Mouse (Mus musculus) forebrain, embryonic 12.5 days (tissue): Measurements from ENCODE around the gene Hyal3. TPM values are rescaled to one million over a fixed set of nuclear protein-coding genes. Genes with fewer than 3 reads are reported as not detected.
"Not testable (repeated sequence)": the region's sequence is repeated elsewhere in the genome, so short reads cannot be mapped to it uniquely, and the experiment has no call there.

Experiments
- ATAC-seq: fragments of 200-750 bp; cut with Nextera tagmentation; 2 replicates; pipeline ENCODE4 v1.8.0; 2017; ENCODE audit warnings: moderate TSS enrichment; ENCODE audit not compliant: low FRiP score
- H3K27ac ChIP-seq: fragments of 300-500 bp; sonication (generic); 2 replicates; pipeline ENCODE4 v1.5.1; 2016; ENCODE audit warnings: mild to moderate bottlenecking
- H3K27me3 ChIP-seq: fragments of 300-500 bp; sonication (generic); 2 replicates; pipeline ENCODE4 v1.6.1; 2016; ENCODE audit warnings: mild to moderate bottlenecking
- H3K36me3 ChIP-seq: fragments of 300-500 bp; sonication (generic); replicated peaks from 2 replicates; pipeline ENCODE4 v1.6.1; 2016; ENCODE audit warnings: mild to moderate bottlenecking
- H3K4me1 ChIP-seq: fragments of 300-500 bp; sonication (generic); 2 replicates; pipeline ENCODE4 v1.6.1; 2016
- H3K4me2 ChIP-seq: fragments of 300-500 bp; sonication (generic); 2 replicates; pipeline ENCODE4 v1.6.1; 2016; ENCODE audit warnings: mild to moderate bottlenecking, moderate library complexity
- H3K4me3 ChIP-seq: fragments of 300-500 bp; sonication (generic); replicated peaks from 2 replicates; pipeline ENCODE4 v1.5.1; 2016; ENCODE audit warnings: mild to moderate bottlenecking
- H3K9ac ChIP-seq: fragments of 300-500 bp; sonication (generic); 2 replicates; pipeline ENCODE4 v1.6.1; 2016; ENCODE audit warnings: mild to moderate bottlenecking
- H3K9me3 ChIP-seq: fragments of 300-500 bp; sonication (generic); 2 replicates; pipeline ENCODE4 v1.6.1; 2016
- WGBS: fragments of 180-500 bp; shearing (Covaris S2); methylation state at CpG from one replicate; pipeline ENCODE4 v1.1.7; 2016; 5-methylcytosine and 5-hydroxymethylcytosine counted together
- polyA plus RNA-seq: library from polyadenylated mRNA; unstranded; fragments of >200 nt; fragmentation: Nextera tagmentation; extraction: Ambion mirVana; gene quantifications from 2 replicates; pipeline ENCODE4 v1.2.1, GENCODE M21; 2016

The Hyal3 gene
- polyA plus RNA-seq, 1 experiment from 2014 or later, result 0.80 TPM

DNA sequence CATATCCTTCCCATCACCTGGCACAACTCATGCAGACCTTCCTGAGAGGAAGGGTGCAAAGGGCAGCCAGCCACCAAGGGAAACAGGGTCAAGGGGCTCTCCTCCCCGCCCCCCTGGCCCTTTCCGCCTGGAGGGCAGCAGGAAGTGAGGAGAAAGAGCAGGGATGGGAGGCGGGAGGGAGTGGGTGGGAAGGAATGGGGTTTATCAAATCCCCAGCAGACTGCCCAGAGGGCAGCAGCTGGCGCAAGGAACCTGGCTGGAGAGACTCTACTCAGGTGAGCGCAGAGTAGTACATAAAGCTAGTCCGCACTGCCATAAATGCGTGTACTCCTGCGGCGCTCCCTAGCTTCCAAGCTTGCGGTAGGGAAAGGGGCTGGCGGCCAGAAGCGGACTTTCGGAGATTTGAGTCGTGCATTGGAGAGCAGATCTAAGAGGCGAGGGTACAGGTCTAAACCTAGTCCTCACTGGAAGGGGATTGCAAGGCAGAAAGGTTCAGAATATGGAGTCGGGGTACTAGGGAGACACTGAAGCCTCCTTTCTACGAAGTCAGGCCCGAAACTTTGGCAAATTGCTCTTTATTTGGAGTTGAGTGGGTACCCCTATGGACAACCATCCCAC, 12.8 kb upstream of the Hyal3 start, which contains the start of gene Hyal2:
Hyal2 (plus strand) TSS at position 244 of the 618 bp plus-strand sequence.
- Histone ChIP-seq H3K27ac (peak within 1 kb of the TSS; percentile 86), H3K9me3 (no peaks in the 10 kb centered on the region), H3K4me2 (peak within 1 kb of the TSS; percentile 88), H3K9ac (peak within 1 kb of the TSS; percentile 84), H3K27me3 (no peaks in the 10 kb centered on the region), H3K36me3 (peaks cover 49% of the 10 kb centered on the region), H3K4me3 (peak within 1 kb of the TSS; percentile 82), H3K4me1 (peaks cover 60% of the 10 kb centered on the region)
- WGBS, result 4% methylated on average over 18 of the region's 18 CpGs
- ATAC-seq, result no peak

DNA sequence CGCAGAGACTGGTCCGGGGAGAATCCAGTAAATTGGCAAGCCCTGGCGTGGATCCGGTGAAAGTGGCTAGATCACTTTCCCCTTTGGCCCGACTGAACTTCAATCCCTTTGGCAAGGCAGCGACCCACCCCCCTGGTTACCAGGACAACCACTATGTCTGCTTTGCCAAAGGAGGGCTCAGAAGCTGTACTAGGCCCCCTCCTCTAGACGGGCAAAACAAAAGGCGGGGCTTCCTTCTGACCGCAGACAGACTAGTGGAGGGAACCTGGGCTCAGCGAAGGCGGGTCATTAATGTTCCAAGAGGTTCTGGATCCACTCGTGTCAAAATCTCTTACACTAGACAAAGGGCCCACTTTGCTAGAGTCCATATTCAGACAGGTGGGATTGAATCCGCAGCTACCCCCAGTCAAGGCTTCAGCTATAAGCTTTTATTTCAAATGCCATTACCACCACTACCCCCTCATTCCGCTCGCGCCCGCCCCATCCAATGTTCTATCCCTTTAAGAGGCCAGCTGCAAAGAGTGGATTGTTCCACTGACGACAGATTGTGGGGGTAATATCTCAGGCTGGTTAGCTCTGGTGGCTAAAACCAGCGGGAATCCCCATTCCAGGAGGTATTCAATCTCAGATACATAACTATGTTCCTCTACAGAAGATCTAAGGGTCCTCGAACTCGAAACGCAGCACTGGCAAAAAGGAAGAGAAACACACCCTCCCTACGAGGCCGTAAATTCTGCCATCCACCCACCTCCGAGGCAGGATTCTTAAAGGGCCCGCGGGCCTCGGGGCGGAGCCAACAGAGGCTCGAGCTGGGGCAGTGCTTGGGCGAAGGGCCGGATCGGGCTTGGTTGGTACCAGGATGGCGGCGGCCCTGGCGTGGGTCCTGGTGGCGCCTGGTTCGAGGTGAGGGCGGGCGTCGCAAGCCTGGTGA, 12.0 kb upstream of the Hyal3 start:
- Histone ChIP-seq H3K4me2 (peak overlapping the region; percentile 88), H3K9me3 (no peaks in the 10 kb centered on the region), H3K27ac (peak overlapping the region; percentile 86), H3K4me1 (peaks cover 57% of the 10 kb centered on the region), H3K36me3 (peaks cover 57% of the 10 kb centered on the region), H3K27me3 (no peaks in the 10 kb centered on the region), H3K9ac (peak overlapping the region; percentile 84), H3K4me3 (peak overlapping the region; percentile 82)
- peak; percentile 91 for ATAC-seq
- WGBS, result under 1% methylated on average over 41 of the region's 41 CpGs

DNA sequence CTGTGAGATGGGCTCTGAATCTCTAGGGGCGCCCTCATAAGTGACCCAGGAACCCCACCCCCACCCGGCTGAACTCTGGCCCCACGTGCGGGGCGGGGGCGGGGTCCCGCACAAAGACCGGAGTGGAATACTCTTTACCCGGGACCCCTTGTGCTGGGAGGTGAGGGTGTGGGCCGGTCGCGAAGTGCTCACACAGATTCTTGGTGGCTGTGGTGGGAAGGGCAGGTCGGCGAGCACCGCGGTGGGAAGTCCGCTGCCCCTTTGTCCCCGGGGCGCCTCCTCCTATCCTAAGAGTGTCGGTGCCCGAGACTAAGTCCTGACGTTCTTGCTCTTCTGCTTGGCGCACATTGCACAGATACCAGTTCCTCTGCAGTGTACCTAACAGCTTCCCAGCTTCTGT, 11.3 kb upstream of the Hyal3 start:
- WGBS, result 1% methylated on average over 23 of the region's 23 CpGs

DNA sequence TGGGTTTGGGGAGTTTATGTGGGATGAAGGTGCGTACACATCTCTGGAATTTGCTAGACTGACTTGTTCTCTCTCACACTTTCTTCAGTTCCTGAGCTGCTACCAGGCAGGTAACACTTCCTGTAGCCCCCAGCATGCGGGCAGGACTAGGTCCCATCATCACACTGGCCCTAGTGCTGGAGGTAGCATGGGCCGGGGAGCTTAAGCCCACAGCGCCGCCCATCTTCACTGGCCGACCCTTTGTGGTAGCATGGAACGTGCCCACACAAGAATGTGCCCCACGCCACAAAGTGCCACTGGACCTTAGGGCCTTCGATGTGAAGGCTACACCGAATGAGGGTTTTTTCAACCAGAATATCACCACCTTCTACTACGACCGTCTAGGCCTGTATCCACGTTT, 10.6 kb upstream of the Hyal3 start:
- peak overlapping the region; percentile 88 for H3K4me2 ChIP-seq
- WGBS, result 47% methylated on average over 13 of the region's 13 CpGs
- peak overlapping the region; percentile 84 for H3K9ac ChIP-seq
- H3K4me1 ChIP-seq, result peaks cover 49% of the 10 kb centered on the region
- peak overlapping the region; percentile 86 for H3K27ac ChIP-seq
- H3K9me3 ChIP-seq, result no peaks in the 10 kb centered on the region
- peaks cover 58% of the 10 kb centered on the region for H3K36me3 ChIP-seq
- H3K4me3 ChIP-seq, result peak overlapping the region; percentile 82
- ATAC-seq, result no peak
- H3K27me3 ChIP-seq, result no peaks in the 10 kb centered on the region

More for the DNA sequence above, 11.3 kb upstream of the Hyal3 start:
- Histone ChIP-seq H3K9ac (peak overlapping the region; percentile 84), H3K27ac (peak overlapping the region; percentile 86), H3K4me3 (peak overlapping the region; percentile 82), H3K27me3 (no peaks in the 10 kb centered on the region), H3K9me3 (no peaks in the 10 kb centered on the region), H3K4me1 (peaks cover 50% of the 10 kb centered on the region), H3K36me3 (peaks cover 58% of the 10 kb centered on the region), H3K4me2 (peak overlapping the region; percentile 88)
- ATAC-seq, result peak; percentile 44

DNA sequence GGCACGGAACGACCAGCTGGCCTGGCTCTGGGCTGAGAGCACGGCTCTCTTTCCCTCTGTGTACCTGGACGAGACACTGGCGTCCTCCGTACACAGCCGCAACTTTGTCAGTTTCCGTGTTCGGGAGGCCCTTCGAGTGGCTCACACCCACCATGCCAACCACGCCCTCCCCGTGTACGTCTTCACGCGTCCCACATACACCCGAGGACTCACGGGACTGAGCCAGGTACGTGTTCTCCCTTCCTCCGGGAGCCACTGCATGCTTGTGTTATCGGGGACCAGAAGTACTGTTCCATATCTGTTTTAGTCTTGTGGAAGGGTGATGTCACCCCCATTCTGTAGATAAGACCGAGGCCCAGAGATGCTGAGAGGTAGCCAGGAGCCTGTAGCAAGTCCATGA, 9.8 kb upstream of the Hyal3 start:
- Histone ChIP-seq H3K27ac (no peak overlapping the region), H3K4me2 (peak overlapping the region; percentile 88), H3K4me3 (peak overlapping the region; percentile 82), H3K9me3 (no peaks in the 10 kb centered on the region), H3K4me1 (peaks cover 48% of the 10 kb centered on the region), H3K27me3 (no peaks in the 10 kb centered on the region), H3K9ac (peak overlapping the region; percentile 84; the same call in 1 of the 2 replicates), H3K36me3 (peaks cover 55% of the 10 kb centered on the region)
- ATAC-seq, result no peak
- WGBS, result 93% methylated on average over 21 of the region's 21 CpGs

DNA sequence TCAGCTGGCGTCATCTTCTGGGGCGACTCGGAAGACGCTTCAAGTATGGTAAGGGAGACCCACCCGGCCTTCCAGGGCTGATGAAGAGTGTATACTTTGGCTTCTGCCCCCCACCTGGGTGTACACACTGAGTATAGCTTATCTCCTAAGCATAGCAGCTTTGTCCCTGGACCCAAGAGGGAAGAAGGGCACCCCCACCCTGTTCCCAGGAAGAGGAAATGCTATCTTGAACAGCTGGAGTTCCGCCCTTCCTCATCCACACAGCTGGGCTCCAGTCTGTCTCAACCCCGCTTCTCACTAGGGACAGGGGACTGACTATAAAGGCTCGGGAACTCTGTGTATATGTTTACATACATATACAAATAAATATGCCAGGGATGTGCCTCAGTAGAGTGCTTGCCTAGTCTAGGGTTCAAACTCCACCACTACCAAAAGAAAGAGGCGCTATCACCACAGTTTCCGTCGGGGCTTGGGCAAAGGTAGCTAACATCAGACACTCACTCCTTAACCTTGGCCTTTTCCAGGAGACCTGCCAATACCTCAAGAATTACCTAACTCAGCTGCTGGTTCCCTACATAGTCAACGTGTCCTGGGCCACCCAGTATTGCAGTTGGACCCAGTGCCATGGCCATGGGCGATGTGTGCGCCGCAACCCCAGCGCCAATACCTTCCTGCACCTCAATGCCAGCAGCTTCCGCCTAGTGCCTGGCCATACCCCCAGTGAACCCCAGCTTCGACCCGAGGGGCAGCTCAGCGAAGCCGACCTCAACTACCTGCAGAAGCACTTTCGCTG, 8.9 kb upstream of the Hyal3 start:
- Histone ChIP-seq H3K27ac (no peak overlapping the region), H3K4me2 (peak overlapping the region; percentile 88), H3K4me3 (no peak overlapping the region), H3K36me3 (peaks cover 48% of the 10 kb centered on the region), H3K4me1 (peaks cover 54% of the 10 kb centered on the region), H3K27me3 (no peaks in the 10 kb centered on the region), H3K9me3 (no peaks in the 10 kb centered on the region), H3K9ac (no peak overlapping the region)
- no peak for ATAC-seq
- 96% methylated on average over 22 of the region's 22 CpGs for WGBS

DNA sequence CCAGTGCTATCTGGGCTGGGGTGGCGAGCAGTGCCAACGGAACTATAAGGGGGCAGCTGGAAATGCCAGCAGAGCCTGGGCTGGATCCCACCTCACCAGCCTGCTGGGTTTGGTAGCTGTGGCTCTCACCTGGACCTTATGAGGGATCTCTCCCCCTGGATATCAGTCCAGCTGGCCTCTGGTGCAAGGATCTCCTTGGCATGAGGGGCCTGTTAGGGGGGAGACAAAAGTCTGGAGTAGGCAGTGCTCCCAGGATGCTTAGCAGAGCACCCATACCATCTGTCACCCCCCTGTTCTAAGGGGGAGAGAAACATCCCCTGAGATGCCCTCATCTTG, 8.3 kb upstream of the Hyal3 start:
- Histone ChIP-seq H3K4me1 (peaks cover 54% of the 10 kb centered on the region), H3K4me3 (no peak overlapping the region), H3K27me3 (no peaks in the 10 kb centered on the region), H3K4me2 (no peak overlapping the region), H3K36me3 (peaks cover 48% of the 10 kb centered on the region), H3K9me3 (no peaks in the 10 kb centered on the region), H3K27ac (no peak overlapping the region), H3K9ac (no peak overlapping the region)
- WGBS, result 90% methylated on average over 2 of the region's 2 CpGs
- no peak for ATAC-seq

DNA sequence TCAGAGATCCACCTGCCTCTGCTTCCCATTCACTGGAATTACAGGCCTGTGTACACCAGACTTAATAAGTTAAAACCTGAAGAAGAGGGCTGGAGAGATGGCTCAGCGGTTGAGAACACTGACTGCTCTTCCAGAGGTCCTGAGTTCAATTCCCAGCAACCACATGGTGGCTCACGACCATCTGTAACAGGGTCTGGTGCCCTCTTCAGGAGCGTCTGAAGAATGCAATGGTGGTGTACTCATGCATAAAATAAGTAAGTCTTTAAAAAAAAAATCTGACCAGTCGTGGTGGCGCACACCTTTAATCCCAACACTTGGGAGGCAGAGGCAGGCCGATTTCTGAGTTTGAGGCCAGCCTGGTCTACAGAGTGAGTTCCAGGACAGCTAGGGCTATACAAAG, 6.8 kb upstream of the Hyal3 start:
- peaks cover 47% of the 10 kb centered on the region for H3K4me1 ChIP-seq
- not testable (repeated sequence) for ATAC-seq

DNA sequence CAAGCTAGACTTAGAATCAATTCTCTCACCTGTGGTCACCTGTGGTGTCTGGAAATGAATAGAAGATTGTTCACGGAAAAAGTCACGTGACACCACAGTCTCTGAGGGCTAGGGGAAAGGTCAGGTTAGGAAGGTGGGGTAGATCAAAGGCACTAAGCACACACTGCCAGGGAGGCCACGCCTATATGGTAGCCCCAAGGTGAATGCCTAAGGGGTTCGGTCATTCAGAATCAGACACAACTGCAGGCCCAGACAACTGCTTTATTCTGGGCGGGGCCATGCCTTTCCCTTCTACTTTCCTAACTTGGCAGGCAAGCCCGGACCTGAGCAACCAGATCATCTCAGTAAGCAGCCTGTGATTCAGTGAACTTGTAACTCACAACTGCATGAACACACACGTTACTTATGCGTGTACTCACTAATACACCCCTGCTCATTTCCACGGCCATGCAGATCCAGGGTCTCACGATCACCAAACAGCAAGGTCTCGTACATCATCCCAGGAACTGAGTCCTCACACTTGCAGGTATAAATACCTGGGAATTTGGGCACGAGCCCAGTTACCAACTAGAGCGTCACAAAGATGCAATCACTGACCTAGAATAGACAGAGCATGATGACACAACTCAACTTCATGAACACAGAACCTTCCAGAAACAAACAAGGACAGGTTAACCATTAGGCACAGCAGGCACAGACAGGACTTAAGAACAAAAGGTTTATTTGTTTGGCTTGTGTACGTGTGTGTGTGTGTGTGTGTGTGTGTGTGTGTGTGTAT, 4.8 kb upstream of the Hyal3 start:
- peaks cover 43% of the 10 kb centered on the region for H3K36me3 ChIP-seq
- H3K27me3 ChIP-seq, result no peaks in the 10 kb centered on the region
- H3K4me2 ChIP-seq, result no peak overlapping the region
- H3K9me3 ChIP-seq, result no peaks in the 10 kb centered on the region
- WGBS, result 91% methylated on average over 14 of the region's 14 CpGs
- H3K27ac ChIP-seq, result peak overlapping the region; percentile 57; the same call in 1 of the 2 replicates
- H3K9ac ChIP-seq, result no peak overlapping the region
- H3K4me1 ChIP-seq, result peaks cover 50% of the 10 kb centered on the region
- no peak for ATAC-seq
- no peak overlapping the region for H3K4me3 ChIP-seq

More for the DNA sequence above, 6.8 kb upstream of the Hyal3 start:
- 82% methylated on average over 6 of the region's 6 CpGs for WGBS
- H3K36me3 ChIP-seq, result peaks cover 48% of the 10 kb centered on the region
- not testable (repeated sequence) for H3K27me3 ChIP-seq, H3K4me3 ChIP-seq, H3K4me2 ChIP-seq, H3K9ac ChIP-seq, H3K27ac ChIP-seq, H3K9me3 ChIP-seq

DNA sequence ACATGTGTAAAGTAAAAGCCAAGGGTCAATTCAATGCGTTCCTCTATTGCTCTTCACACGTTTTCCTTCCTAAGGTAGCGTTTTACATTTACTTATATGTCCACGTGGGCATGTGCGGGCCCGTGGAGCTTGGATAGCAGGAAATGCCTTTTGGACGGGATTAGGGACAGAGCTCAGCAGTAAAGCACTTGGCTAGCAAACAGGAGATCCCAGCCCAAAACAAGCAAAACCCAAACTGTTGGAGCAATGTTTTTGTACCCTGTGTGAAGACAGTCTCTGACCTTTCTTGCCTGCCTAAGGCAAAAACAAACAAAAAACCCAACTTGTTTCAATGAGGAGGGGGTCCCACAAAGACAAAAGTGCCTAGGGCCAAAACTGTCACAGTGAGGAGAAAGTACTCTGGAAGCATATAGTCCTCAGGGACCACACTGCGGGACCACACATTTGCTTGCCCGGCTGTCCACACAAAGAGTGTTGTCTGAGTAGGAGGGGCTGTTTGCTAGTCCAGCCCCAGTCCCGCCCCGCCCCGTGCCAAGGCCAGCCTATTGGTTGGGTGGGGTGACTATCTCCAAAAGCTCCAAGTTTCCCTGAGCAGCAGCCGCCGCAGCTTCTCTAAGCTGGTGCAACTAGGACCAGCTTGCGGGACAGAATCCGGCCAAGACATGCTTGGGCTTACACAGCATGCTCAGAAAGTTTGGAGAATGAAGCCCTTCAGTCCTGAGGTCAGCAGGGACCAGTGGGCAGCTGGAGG, 4.1 kb upstream of the Hyal3 start, which contains the start of gene Hyal1:
Hyal1 (plus strand) TSS at position 571 of the 751 bp plus-strand sequence.
- H3K27ac ChIP-seq, result peak within 1 kb of the TSS; percentile 57
- H3K4me2 ChIP-seq, result peak within 1 kb of the TSS; percentile 46
- no peaks in the 10 kb centered on the region for H3K27me3 ChIP-seq
- no peaks in the 10 kb centered on the region for H3K9me3 ChIP-seq
- WGBS, result 28% methylated on average over 16 of the region's 16 CpGs
- peak; percentile 77 for ATAC-seq
- peaks cover 48% of the 10 kb centered on the region for H3K4me1 ChIP-seq
- peak within 1 kb of the TSS; percentile 41; the same call in 1 of the 2 replicates for H3K9ac ChIP-seq
- H3K36me3 ChIP-seq, result peaks cover 36% of the 10 kb centered on the region
- peak within 1 kb of the TSS; percentile 28 for H3K4me3 ChIP-seq

DNA sequence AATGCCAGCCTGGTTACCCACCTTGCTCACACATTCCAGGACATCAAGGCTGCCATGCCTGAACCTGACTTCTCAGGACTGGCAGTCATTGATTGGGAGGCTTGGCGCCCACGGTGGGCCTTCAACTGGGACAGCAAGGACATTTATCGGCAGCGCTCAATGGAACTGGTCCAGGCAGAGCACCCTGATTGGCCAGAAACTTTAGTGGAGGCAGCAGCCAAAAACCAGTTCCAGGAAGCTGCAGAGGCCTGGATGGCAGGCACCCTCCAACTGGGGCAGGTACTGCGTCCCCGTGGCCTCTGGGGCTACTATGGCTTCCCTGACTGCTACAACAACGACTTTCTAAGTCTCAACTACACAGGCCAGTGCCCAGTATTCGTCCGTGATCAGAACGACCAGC, 2.7 kb upstream of the Hyal3 start:
- Histone ChIP-seq H3K9ac (no peak overlapping the region), H3K9me3 (no peaks in the 10 kb centered on the region), H3K4me3 (no peak overlapping the region), H3K4me1 (peaks cover 49% of the 10 kb centered on the region), H3K36me3 (peaks cover 22% of the 10 kb centered on the region), H3K4me2 (no peak overlapping the region), H3K27me3 (no peaks in the 10 kb centered on the region), H3K27ac (no peak overlapping the region)
- WGBS, result 92% methylated on average over 10 of the region's 10 CpGs
- no peak for ATAC-seq
